Mouse (Mus musculus): ENCODE results near the gene Iltifb. TPM values are rescaled to one million over a fixed set of nuclear protein-coding genes. Genes with fewer than 3 reads are reported as not detected.
"Not testable (repeated sequence)": the region's sequence is repeated elsewhere in the genome, so short reads cannot be mapped to it uniquely, and the experiment has no call there.

Iltifb gene
- polyA plus RNA-seq, 1 experiment from 2014 or later, result not detected

DNA sequence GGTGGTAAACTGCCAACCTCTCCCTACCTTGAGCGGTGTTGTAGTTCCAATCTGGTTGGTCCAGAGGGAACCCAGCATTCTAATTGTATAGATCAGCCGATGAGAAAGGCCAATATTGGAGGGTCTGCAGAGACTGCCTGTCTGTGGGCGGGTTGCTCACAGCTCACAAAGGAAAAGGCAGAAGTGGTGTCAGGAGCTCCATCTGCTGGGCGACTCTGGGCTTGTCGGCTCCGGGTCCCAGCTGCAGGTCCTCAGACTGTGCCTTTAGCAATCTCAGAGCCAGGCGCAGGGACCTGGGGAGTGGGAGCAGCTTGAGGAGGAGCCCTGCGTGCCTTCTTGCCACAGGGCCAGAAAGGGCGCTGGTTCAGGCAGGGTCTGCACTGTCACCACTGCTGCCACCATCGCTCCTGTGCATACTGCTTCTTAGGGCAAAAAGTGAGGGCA is 44.0 kb downstream of the Iltifb start:
- H3K4me2 ChIP-seq, result no peak overlapping the region

GRCm38 (mm10) chr10:118249006-118249595 is 45.7 kb downstream of the Iltifb start:
- not testable (repeated sequence) for H3K4me1 ChIP-seq; H3K4me2 ChIP-seq; H3K27me3 ChIP-seq; ATAC-seq; H3K9me3 ChIP-seq (replicated peaks); H3K4me3 ChIP-seq; H3K9ac ChIP-seq; H3K27ac ChIP-seq; H3K36me3 ChIP-seq (ENCODE audit: poor library complexity, severe bottlenecking)
- WGBS, result 73% methylated on average over 11 of the region's 11 CpGs

More for the DNA sequence above, 44.0 kb downstream of the Iltifb start:
- Histone ChIP-seq H3K27me3 (no peaks in the 10 kb centered on the region), H3K9me3 (replicated peaks) (no peaks in the 10 kb centered on the region), H3K4me1 (0 out of 2 replicates have a peak, but pooled peaks cover 4% of the 10 kb centered on the region), H3K9ac (no peak overlapping the region), H3K36me3 (ENCODE audit: poor library complexity, severe bottlenecking) (no peaks in the 10 kb centered on the region), H3K27ac (no peak overlapping the region), H3K4me3 (no peak overlapping the region)
- WGBS, result 45% methylated on average over 10 of the region's 10 CpGs
- ATAC-seq, result peak; percentile 77

GRCm38 (mm10) chr10:118240680-118241079 is 54.2 kb downstream of the Iltifb start, which contains the start of gene Gm32717:
Gm32717 (minus strand) TSS chr10:118240780.
- H3K27ac ChIP-seq; H3K27me3 ChIP-seq; H3K4me3 ChIP-seq; ATAC-seq; H3K4me1 ChIP-seq; H3K4me2 ChIP-seq; H3K9ac ChIP-seq; H3K9me3 ChIP-seq (replicated peaks); H3K36me3 ChIP-seq (ENCODE audit: poor library complexity, severe bottlenecking): not testable (repeated sequence)
- WGBS, result no CpG with 5 or more reads among the region's 13 CpGs

Other genes starting within 250 kb of the Iltifb start
- gene Mdm1, start 153.2 kb downstream of the Iltifb start, polyA plus RNA-seq (2015; fragmentation: Nextera tagmentation; extraction: Ambion mirVana), result 48.3 and 49.7 TPM in 2 replicates
- gene Il22, start 90.1 kb downstream of the Iltifb start, polyA plus RNA-seq (2015; fragmentation: Nextera tagmentation; extraction: Ambion mirVana), result not detected in 2 replicates
- 0.18 and 0.19 TPM in 2 replicates for gene Gm32717, start 54.3 kb downstream of the Iltifb start, polyA plus RNA-seq (2015; fragmentation: Nextera tagmentation; extraction: Ambion mirVana)
- gene Gm32802, start 36.4 kb downstream of the Iltifb start, polyA plus RNA-seq (2015; fragmentation: Nextera tagmentation; extraction: Ambion mirVana), result 0.18 and 0.19 TPM in 2 replicates
- 0.08 TPM in 1 of 2 replicates, not detected in the other for gene Gm9040, start 31.9 kb upstream of the Iltifb start, polyA plus RNA-seq (2015; fragmentation: Nextera tagmentation; extraction: Ambion mirVana)
- gene Gm9044, start 37.4 kb upstream of the Iltifb start, polyA plus RNA-seq (2015; fragmentation: Nextera tagmentation; extraction: Ambion mirVana), result 0.08 TPM in 1 of 2 replicates, not detected in the other
- not detected in 2 replicates for gene Gm9045, start 42.8 kb upstream of the Iltifb start, polyA plus RNA-seq (2015; fragmentation: Nextera tagmentation; extraction: Ambion mirVana)
- not detected in 2 replicates for gene Gm9046, start 48.2 kb upstream of the Iltifb start, polyA plus RNA-seq (2015; fragmentation: Nextera tagmentation; extraction: Ambion mirVana)
- not detected in 2 replicates for gene Gm9048, start 53.6 kb upstream of the Iltifb start, polyA plus RNA-seq (2015; fragmentation: Nextera tagmentation; extraction: Ambion mirVana)
- not detected in 2 replicates for gene Gm9049, start 59.1 kb upstream of the Iltifb start, polyA plus RNA-seq (2015; fragmentation: Nextera tagmentation; extraction: Ambion mirVana)
- not detected in 2 replicates for gene Ifng, start 146.0 kb upstream of the Iltifb start, polyA plus RNA-seq (2015; fragmentation: Nextera tagmentation; extraction: Ambion mirVana)

Measured in forebrain, embryonic 13.5 days (tissue).